Comparison of ENCODE assay signal across 8 mouse cellular contexts in the genomic region with DNA sequence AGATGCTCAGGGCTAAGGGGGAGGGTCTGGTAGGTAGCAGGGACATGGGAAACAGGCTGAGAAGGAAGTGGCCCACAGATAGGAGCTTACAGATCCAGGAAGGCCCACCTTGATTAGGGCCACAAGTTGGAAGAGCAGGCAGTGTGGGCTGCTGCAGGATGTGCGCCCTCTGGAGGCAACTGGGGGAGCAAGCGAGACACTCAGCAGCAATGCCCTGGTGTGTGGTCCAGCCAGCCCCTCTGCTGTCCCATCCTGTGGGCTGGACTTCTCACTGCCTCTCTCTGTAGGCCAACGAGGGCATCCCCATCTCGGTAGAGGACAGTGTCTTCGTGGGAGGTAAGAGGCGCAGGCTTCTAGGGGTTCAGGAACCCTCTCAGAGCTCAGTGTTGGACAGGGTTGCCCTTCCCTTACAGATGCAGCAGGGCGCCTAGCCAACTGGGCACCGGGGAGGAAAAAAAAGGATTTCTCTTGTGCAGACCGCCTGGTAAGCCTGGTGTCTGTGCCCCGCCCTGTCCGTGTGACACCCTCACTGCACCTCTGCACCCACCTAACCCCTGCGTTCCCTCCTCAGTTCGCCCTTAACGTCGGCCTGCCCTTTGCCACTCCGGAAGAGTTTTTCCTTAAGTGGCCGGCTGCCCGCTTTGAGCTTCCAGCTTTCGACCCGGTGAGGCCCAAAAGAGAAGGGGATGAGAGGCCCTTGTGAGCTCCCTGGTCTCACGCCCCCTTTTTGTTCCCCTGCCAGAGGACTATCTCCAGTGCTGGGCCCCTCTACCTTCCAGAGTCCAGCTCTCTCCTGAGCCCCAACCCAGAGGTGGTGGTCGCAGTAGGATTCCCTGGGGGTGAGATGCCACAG. TPM values are rescaled to one million over a fixed set of nuclear protein-coding genes. Genes with fewer than 3 reads are reported as not detected.
DNase-seq lines count a peak whose midpoint lies in the region; ATAC-seq and TF ChIP-seq lines count a peak whose summit lies in the region.

No protein-coding gene starts in this region.

- WGBS in kidney, embryonic 16.5 days, result 56% methylated on average over 22 of the region's 22 CpGs

- in situ Hi-C loops in CH12.LX (cut with MboI; ENCODE audit: low pct_ligation_motif_present, low pct_unique_long_range_greater_than_20kb, low sequenced_read_pairs), result no loop called here

- H3K27ac ChIP-seq in CH12.LX (ENCODE audit: insufficient read depth, low read depth), result peak overlapping the region; percentile 24; the same call in 1 of the 2 replicates
- H3K27ac ChIP-seq in kidney, embryonic 16.5 days (ENCODE audit: low read length), result peak overlapping the region; percentile 60

- H3K36me3 ChIP-seq in CH12.LX (replicated peaks in 1 of 2; ENCODE audit: control insufficient read depth in 1 of 2, insufficient read depth in 1 of 2, low read length in 1 of 2), result peaks cover 41 to 68% of the 10 kb centered on the region in 2 experiments
- H3K36me3 ChIP-seq in kidney, embryonic 16.5 days (ENCODE audit: insufficient read depth, low read length), result peaks cover 40% of the 10 kb centered on the region

- H3K4me3 ChIP-seq in CH12.LX (replicated peaks in 1 of 3; ENCODE audit: low read depth in 2 of 3, low read length in 2 of 3, poor library complexity in 1 of 3), result no peak overlapping the region
- no peak overlapping the region for H3K4me3 ChIP-seq in kidney, embryonic 16.5 days (ENCODE audit: low read length)

- TF ChIP-seq POLR2A in CH12.LX (IDR thresholded peaks at IDR 0.05; ENCODE audit: low read depth, low read length), result no peak

- H3K9me3 ChIP-seq in CH12.LX (replicated peaks; ENCODE audit: low read length), result no peaks in the 10 kb centered on the region
- H3K9me3 ChIP-seq in kidney, embryonic 16.5 days (ENCODE audit: low read length), result no peaks in the 10 kb centered on the region

- dilution Hi-C loops in CH12.LX (cut with MboI; ENCODE audit: extremely low pct_ligation_motif_present, extremely low pct_unique_long_range_greater_than_20kb, low sequenced_read_pairs), result no loop called here

- TF ChIP-seq CTCF in CH12.LX (conservative IDR thresholded peaks at IDR 0.05 in 1 of 2, IDR thresholded peaks at IDR 0.05 in 1 of 2; ENCODE audit: low read depth in 2 of 2, low read length in 2 of 2), result peak; percentile 78 to 80

- no peaks in the 10 kb centered on the region for H3K79me2 ChIP-seq in CH12.LX (replicated peaks; ENCODE audit: control insufficient read depth, extremely low read depth, insufficient read depth, poor library complexity, severe bottlenecking)

- no peaks in the 10 kb centered on the region for H3K27me3 ChIP-seq in CH12.LX (replicated peaks)
- H3K27me3 ChIP-seq in kidney, embryonic 16.5 days (ENCODE audit: insufficient read depth, low read length), result no peaks in the 10 kb centered on the region

- DNase-seq in A20 (ENCODE audit: low read depth, low spot score) (peak; percentile 66), CH12.LX (ENCODE audit: extremely low read depth) (no peak)
- DNase-seq in cerebellum, postnatal 14 days, result peak; percentile 77 to 87
- DNase-seq in gastrocnemius, postnatal 10 days, result peak; percentile 85
- peak; percentile 60 for DNase-seq in lung, postnatal 25 days (ENCODE audit: low spot score)
- peak; percentile 62 for DNase-seq in retina, postnatal 7 days (ENCODE audit: low read depth, low spot score)
- no peak for DNase-seq in frontal cortex, postnatal 36 days (ENCODE audit: low spot score in 2 of 2)

- TF ChIP-seq RAD21 in CH12.LX (IDR thresholded peaks at IDR 0.05; ENCODE audit: low read depth, low read length), result peak; percentile 47

- H3K4me2 ChIP-seq in CH12.LX (ENCODE audit: insufficient read depth, low read depth, poor library complexity, severe bottlenecking), result no peak overlapping the region
- H3K4me2 ChIP-seq in kidney, embryonic 16.5 days (replicated peaks; ENCODE audit: low read depth, low read length), result no peak overlapping the region

- TF ChIP-seq EP300 in CH12.LX (IDR thresholded peaks at IDR 0.05; ENCODE audit: low read length), result no peak

- ATAC-seq in kidney, embryonic 16.5 days (ENCODE audit: low FRiP score, low TSS enrichment), result peak; percentile 39

- no peak overlapping the region for H3K9ac ChIP-seq in CH12.LX (ENCODE audit: insufficient read depth, low read depth)
- 0 out of 2 replicates have a peak overlapping the region, but pooled peaks have one; percentile 28 for H3K9ac ChIP-seq in kidney, embryonic 16.5 days (replicated peaks; ENCODE audit: low read length)

- peaks cover 24 to 61% of the 10 kb centered on the region in 2 experiments for H3K4me1 ChIP-seq in CH12.LX (ENCODE audit: control insufficient read depth in 1 of 2, insufficient read depth in 2 of 2)
- peaks cover 41% of the 10 kb centered on the region for H3K4me1 ChIP-seq in kidney, embryonic 16.5 days (ENCODE audit: insufficient read depth, low read length)

TF ChIP-seq in CH12.LX, 34 proteins besides CTCF, POLR2A, EP300 and RAD21:
- TF ChIP-seq UBTF (IDR thresholded peaks at IDR 0.05; ENCODE audit: low read depth, low read length), result no peak
- TF ChIP-seq SMC3 (IDR thresholded peaks at IDR 0.05; ENCODE audit: low read depth, low read length), result peak; percentile 75

RNA-seq across cellular contexts. Expression of gene Pnkp, which starts 3.9 kb away (rescaled TPM):
- total RNA-seq in CH12.LX (2012; rRNA removed) (35.9 and 41.6 TPM in 2 replicates), CH12.LX (2014; rRNA removed) (14.8 and 15.3 TPM in 2 replicates)
- 20.7 and 22.2 TPM in 2 replicates for polyA plus RNA-seq in CH12.LX (2012; ENCODE audit: insufficient read length, low read depth)
- 10 to 100 TPM; 14.4 to 16.5 TPM for total RNA-seq in gastrocnemius, postnatal 10 days (2021)
- 38.7 and 40.4 TPM in 2 replicates for polyA plus RNA-seq in kidney, embryonic 16.5 days (2015; fragmentation: Nextera tagmentation; extraction: Ambion mirVana)

RNA-seq across cellular contexts. Expression of gene Ptov1, which starts 8.8 kb away (rescaled TPM):
- total RNA-seq in CH12.LX (2012; rRNA removed) (11.5 and 16.8 TPM in 2 replicates), CH12.LX (2014; rRNA removed) (5.7 and 7.8 TPM in 2 replicates)
- polyA plus RNA-seq in CH12.LX (2012; ENCODE audit: insufficient read length, low read depth), result 15.5 and 21.0 TPM in 2 replicates
- total RNA-seq in gastrocnemius, postnatal 10 days (2021), result 100 to 1,000 TPM; 210 to 216 TPM
- 371 and 404 TPM in 2 replicates for polyA plus RNA-seq in kidney, embryonic 16.5 days (2015; fragmentation: Nextera tagmentation; extraction: Ambion mirVana)

RNA-seq across cellular contexts. Expression of gene Tbc1d17, which starts 11.9 kb away (rescaled TPM):
- total RNA-seq in CH12.LX (2012; rRNA removed), result 32.4 and 40.5 TPM in 2 replicates
- total RNA-seq in CH12.LX (2014; rRNA removed), result 31.9 and 35.5 TPM in 2 replicates
- polyA plus RNA-seq in CH12.LX (2012; ENCODE audit: insufficient read length, low read depth), result 38.5 and 41.9 TPM in 2 replicates
- 10 to 100 TPM; 41.7 to 49.0 TPM for total RNA-seq in gastrocnemius, postnatal 10 days (2021)
- polyA plus RNA-seq in kidney, embryonic 16.5 days (2015; fragmentation: Nextera tagmentation; extraction: Ambion mirVana), result 93.9 and 94.9 TPM in 2 replicates

RNA-seq across cellular contexts. Expression of gene Akt1s1, which starts 12.0 kb away (rescaled TPM):
- total RNA-seq in CH12.LX (2012; rRNA removed) (21.7 and 24.2 TPM in 2 replicates), CH12.LX (2014; rRNA removed) (8.5 and 9.5 TPM in 2 replicates)
- polyA plus RNA-seq in CH12.LX (2012; ENCODE audit: insufficient read length, low read depth), result 23.3 and 23.4 TPM in 2 replicates
- 10 to 100 TPM; 84.2 to 86.4 TPM for total RNA-seq in gastrocnemius, postnatal 10 days (2021)
- 117 and 126 TPM in 2 replicates for polyA plus RNA-seq in kidney, embryonic 16.5 days (2015; fragmentation: Nextera tagmentation; extraction: Ambion mirVana)

RNA-seq across cellular contexts. Expression of gene Med25, which starts 31.7 kb away (rescaled TPM):
- 56.7 and 57.6 TPM in 2 replicates for total RNA-seq in CH12.LX (2012; rRNA removed)
- 18.4 and 20.8 TPM in 2 replicates for total RNA-seq in CH12.LX (2014; rRNA removed)
- polyA plus RNA-seq in CH12.LX (2012; ENCODE audit: insufficient read length, low read depth), result 67.4 and 75.4 TPM in 2 replicates
- 10 to 100 TPM; 44.7 to 53.5 TPM for total RNA-seq in gastrocnemius, postnatal 10 days (2021)
- 136 and 149 TPM in 2 replicates for polyA plus RNA-seq in kidney, embryonic 16.5 days (2015; fragmentation: Nextera tagmentation; extraction: Ambion mirVana)

Comparison
In these comparisons a context has a peak if more than half of its experiments do, and no peak if none do; other contexts are left out.
1. DNase-seq: peak in A20 (single experiment), cerebellum, postnatal 14 days (2 of 2), gastrocnemius, postnatal 10 days (single experiment), lung, postnatal 25 days (single experiment) and retina, postnatal 7 days (single experiment); none in CH12.LX (single experiment) and frontal cortex, postnatal 36 days (0 of 2).
2. RNA of gene Ptov1, which starts 8.8 kb away (total RNA-seq): 210 to 216 TPM in gastrocnemius, postnatal 10 days; 5.7 to 16.8 TPM in CH12.LX; every median in the first group is over 10 times any median in the second.